Mouse (Mus musculus) thymus, adult 2 months (tissue): ENCODE data around the gene Alkbh2. TPM values are rescaled to one million over a fixed set of nuclear protein-coding genes. Genes with fewer than 3 reads are reported as not detected.

ENCODE experiments used
- DNase-seq: peaks from one replicate; pipeline ENCODE4 v3.0.0; 2021
- H3K27ac ChIP-seq: fragments of 200-500 bp; 2 replicates; pipeline ENCODE4 v1.5.1; 2012; ENCODE audit warnings: low read length, control low read depth; ENCODE audit not compliant: control insufficient read depth, insufficient read depth
- H3K27me3 ChIP-seq: fragments of 200-500 bp; 2 replicates; pipeline ENCODE4 v1.6.1; 2012; ENCODE audit warnings: mild to moderate bottlenecking, low read length, moderate library complexity, mixed read lengths; ENCODE audit not compliant: control insufficient read depth, insufficient read depth
- H3K36me3 ChIP-seq: fragments of 200-500 bp; 2 replicates; pipeline ENCODE4 v1.6.1; 2012; ENCODE audit warnings: mild to moderate bottlenecking, low read length, moderate library complexity; ENCODE audit not compliant: control insufficient read depth, insufficient read depth
- H3K4me1 ChIP-seq: fragments of 200-500 bp; replicated peaks from 2 replicates; pipeline ENCODE4 v1.6.1; 2012; ENCODE audit warnings: low read length; ENCODE audit not compliant: control insufficient read depth, insufficient read depth
- H3K4me3 ChIP-seq: fragments of 200-500 bp; 2 replicates; pipeline ENCODE4 v1.5.1; 2012; ENCODE audit warnings: mild to moderate bottlenecking, low read length, control low read depth, moderate library complexity; ENCODE audit not compliant: control insufficient read depth, insufficient read depth
- CTCF ChIP-seq: fragments of 200-500 bp; IDR thresholded peaks from 2 replicates; pipeline ENCODE4 v1.5.1; 2012; ENCODE audit warnings: mild to moderate bottlenecking, control low read depth, low read length, moderate library complexity, borderline replicate concordance; ENCODE audit not compliant: control insufficient read depth, poor library complexity, insufficient read depth; ENCODE audit errors: extremely low read depth
- POLR2A ChIP-seq: fragments of 200-500 bp; IDR thresholded peaks from 2 replicates; pipeline ENCODE4 v1.6.1; 2012; ENCODE audit warnings: mild to moderate bottlenecking, low read length, control low read depth, moderate library complexity; ENCODE audit not compliant: control insufficient read depth, poor library complexity, insufficient read depth; ENCODE audit errors: extremely low read depth
- WGBS: fragments of 180-500 bp; shearing (Covaris S2); methylation state at CpG from one replicate; pipeline ENCODE4 v1.1.7; 2018; 5-methylcytosine and 5-hydroxymethylcytosine counted together
- polyA plus RNA-seq: library from polyadenylated mRNA; depleted of rRNA; stranded (reverse); fragments of >200 nt; gene quantifications from 2 replicates; pipeline ENCODE4 v1.2.3, GENCODE M21; 2012

The Alkbh2 gene
- polyA plus RNA-seq, 1 experiment = 14.5 TPM

GRCm38 (mm10) chr5:114134091-114134534 is 6.1 kb upstream of the Alkbh2 start:
- Histone ChIP-seq H3K27ac (no peak overlapping the region), H3K27me3 (no peaks in the 10 kb centered on the region), H3K4me1 (peaks cover 20% of the 10 kb centered on the region), H3K4me3 (no peak overlapping the region), H3K36me3 (no peaks in the 10 kb centered on the region)
- no peak for DNase-seq
- TF ChIP-seq POLR2A (no peak), CTCF (0 out of 2 replicates have a peak, but pooled peaks have one; percentile 24)
- WGBS = 85% methylated on average over 6 of the region's 6 CpGs

- TF ChIP-seq POLR2A (no peak), CTCF (no peak)
Measured at GRCm38 (mm10) chr5:114132841-114133240, 4.8 kb upstream of the Alkbh2 start.

GRCm38 (mm10) chr5:114131521-114131840 is 3.5 kb upstream of the Alkbh2 start:
- WGBS = 0% methylated on average over 15 of the region's 15 CpGs
- Histone ChIP-seq H3K36me3 (no peaks in the 10 kb centered on the region), H3K4me1 (peaks cover 25% of the 10 kb centered on the region), H3K27me3 (no peaks in the 10 kb centered on the region), H3K27ac (peak overlapping the region; percentile 14; the same call in 1 of the 2 replicates), H3K4me3 (peak overlapping the region; percentile 52)
- DNase-seq = peak; percentile 61
- TF ChIP-seq POLR2A = no peak
- no peak for TF ChIP-seq CTCF

More at GRCm38 (mm10) chr5:114132841-114133240, 4.8 kb upstream of the Alkbh2 start:
- DNase-seq = no peak
- Histone ChIP-seq H3K4me3 (no peak overlapping the region), H3K4me1 (peaks cover 20% of the 10 kb centered on the region), H3K36me3 (no peaks in the 10 kb centered on the region), H3K27ac (no peak overlapping the region), H3K27me3 (no peaks in the 10 kb centered on the region)
- WGBS = 94% methylated on average over 6 of the region's 6 CpGs

- TF ChIP-seq POLR2A (no peak), CTCF (0 out of 2 replicates have a peak, but pooled peaks have one; percentile 41)
- peak; percentile 93 for DNase-seq
- Histone ChIP-seq H3K4me1 (peaks cover 24% of the 10 kb centered on the region), H3K36me3 (no peaks in the 10 kb centered on the region), H3K27me3 (no peaks in the 10 kb centered on the region), H3K27ac (peak overlapping the region; percentile 14; the same call in 1 of the 2 replicates), H3K4me3 (peak overlapping the region; percentile 52)
- under 1% methylated on average over 87 of the region's 87 CpGs for WGBS
Measured at GRCm38 (mm10) chr5:114130698-114131520, 2.9 kb upstream of the Alkbh2 start.

DNA sequence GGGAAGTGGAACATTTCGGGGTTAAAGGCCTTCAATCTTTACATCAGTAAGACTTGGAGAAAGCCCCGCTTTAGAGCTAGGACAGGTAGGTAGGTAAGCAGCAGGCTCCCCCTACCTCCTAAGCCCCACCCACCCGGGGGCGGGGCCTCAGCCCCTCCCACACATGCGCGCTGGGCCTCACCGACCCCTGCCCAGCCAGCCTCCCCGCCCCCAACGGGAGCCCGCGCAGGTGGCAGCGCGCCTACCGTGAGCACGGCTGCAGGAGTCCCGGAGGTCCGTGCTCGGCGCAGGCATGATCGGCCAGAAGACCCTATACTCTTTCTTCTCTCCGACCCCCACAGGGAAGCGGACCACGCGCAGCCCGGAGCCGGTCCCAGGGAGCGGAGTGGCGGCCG is 2.2 kb upstream of the Alkbh2 start, which contains the start of gene Ung:
Ung (plus strand) TSS at position 176 of the 395 bp plus-strand sequence.
- 1% methylated on average over 29 of the region's 29 CpGs for WGBS
- Histone ChIP-seq H3K27ac (no peak within 1 kb of the TSS), H3K4me3 (peak within 1 kb of the TSS; percentile 52), H3K36me3 (no peaks in the 10 kb centered on the region), H3K4me1 (peaks cover 20% of the 10 kb centered on the region), H3K27me3 (no peaks in the 10 kb centered on the region)
- peak; percentile 9; the same call in 1 of the 2 replicates for TF ChIP-seq POLR2A
- TF ChIP-seq CTCF = no peak
- DNase-seq = peak; percentile 79

- Histone ChIP-seq H3K27me3 (no peaks in the 10 kb centered on the region), H3K4me3 (no peak overlapping the region), H3K4me1 (peaks cover 18% of the 10 kb centered on the region), H3K27ac (no peak overlapping the region), H3K36me3 (no peaks in the 10 kb centered on the region)
- TF ChIP-seq POLR2A (no peak), CTCF (no peak)
- 87% methylated on average over 15 of the region's 15 CpGs for WGBS
- peak; percentile 13 for DNase-seq
Measured at GRCm38 (mm10) chr5:114129550-114130210, 1.7 kb upstream of the Alkbh2 start.
